Mouse (Mus musculus) left cerebral cortex, adult 8-10 months (tissue): ENCODE data around the gene Sirpb1b. TPM values are rescaled to one million over a fixed set of nuclear protein-coding genes. Genes with fewer than 3 reads are reported as not detected.
"Not testable (repeated sequence)": the region's sequence is repeated elsewhere in the genome, so short reads cannot be mapped to it uniquely, and the experiment has no call there.

ENCODE experiments used
- DNase-seq, 2 experiments: peaks; one replicate each; pipeline ENCODE4 v3.0.0; 2022; ENCODE audit warnings: low spot score in 2 of 2
- total RNA-seq, 4 experiments: library from RNA; stranded (reverse); gene quantifications; 2 replicates each; pipeline ENCODE4 v1.2.4; 2022

Sirpb1b gene
- not detected for total RNA-seq

DNA sequence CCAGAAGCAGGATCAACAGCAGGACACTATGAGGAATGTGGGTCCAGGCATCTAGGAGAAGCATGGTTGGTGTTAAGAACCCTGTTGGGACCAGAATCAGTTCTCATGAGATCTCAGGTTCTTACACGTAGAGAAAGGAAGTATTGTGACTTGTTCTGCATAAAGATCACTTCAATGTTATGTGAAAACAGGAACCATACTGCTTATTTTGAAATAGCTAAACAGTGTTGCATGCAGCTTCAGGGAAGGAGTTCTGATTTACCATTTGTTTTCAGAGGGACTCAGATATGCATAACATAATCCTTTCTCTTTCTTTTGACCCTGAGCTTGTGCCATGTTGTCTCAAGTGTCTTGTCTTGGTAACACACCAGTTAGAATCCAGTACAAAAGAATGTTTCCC, at the start of gene Sirpb1b:
TSS of gene Sirpb1b (minus strand) at position 179 of the 400 bp plus-strand sequence.
- DNase-seq = not testable (repeated sequence)

DNA sequence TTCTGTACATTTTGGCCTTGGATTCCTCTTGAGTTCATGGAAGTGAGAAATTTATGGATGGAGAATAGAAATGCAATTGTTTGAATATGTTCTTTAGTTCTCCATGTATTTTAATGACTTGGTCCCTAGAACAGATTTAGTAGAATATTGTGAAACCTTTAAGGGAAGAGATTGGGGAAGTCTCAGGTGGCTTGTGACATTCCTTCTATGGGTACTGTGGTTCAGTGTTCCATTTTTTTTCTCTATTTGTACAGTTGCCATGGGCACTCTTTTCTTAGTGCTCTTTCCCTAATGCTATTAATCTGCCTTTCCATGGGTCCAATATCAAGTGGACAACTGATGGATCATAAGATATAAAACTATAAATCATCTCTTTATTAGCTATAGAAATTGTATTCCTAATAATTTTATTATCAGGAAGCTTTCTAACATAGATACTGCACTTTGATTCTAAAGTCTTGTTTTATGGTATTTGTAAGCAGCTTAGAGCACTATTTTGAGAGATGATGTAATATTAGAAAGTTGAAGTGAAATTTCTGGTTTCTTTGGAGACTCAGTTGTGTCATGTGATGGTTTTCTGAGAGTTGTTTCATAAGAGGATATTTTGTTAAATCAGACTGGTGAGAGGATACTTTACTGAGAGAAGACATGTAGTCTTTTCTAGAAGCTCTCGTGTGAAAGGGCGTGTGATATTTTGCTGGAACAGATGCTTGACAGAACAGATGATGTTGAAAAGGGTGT, 15.7 kb upstream of the Sirpb1b start:
- DNase-seq = not testable (repeated sequence)

DNA sequence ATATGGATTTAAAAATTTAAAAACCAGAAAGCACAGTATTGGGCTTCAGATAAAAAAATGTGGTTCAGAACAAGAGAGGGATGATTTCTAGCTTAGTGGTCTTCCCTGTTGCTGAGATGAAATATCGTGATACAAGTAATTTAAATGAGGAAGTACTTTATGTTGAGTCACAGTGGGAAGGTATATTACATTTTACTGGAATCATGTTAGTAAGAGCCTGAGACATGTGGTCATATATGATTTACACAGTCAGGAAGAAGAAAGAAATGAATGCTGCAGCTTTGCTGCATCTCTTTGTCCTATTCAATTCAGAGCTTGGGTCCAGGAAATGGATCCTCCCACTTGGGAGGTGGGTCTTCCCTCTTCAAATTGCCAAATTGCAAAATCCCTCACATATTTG, 11.8 kb upstream of the Sirpb1b start:
- DNase-seq = not testable (repeated sequence)

DNA sequence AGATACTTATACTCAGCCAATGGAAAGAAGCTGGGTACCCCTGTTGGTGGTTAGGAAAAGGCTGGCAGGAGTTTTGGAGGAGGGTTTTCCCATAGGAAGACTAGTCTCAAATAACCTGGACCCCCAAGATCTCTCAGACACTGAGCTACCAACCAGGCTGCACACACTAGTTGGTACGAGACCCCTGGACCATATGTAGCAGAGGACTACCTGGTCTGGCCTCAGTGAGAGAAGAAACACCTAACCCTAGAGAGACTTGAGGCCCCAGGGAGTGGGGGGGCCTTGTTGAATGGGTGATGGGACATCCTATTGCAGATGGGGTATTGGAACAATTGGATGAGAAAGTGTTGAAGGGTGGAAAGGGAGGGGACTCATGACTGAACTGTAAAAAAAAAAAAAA, 8.6 kb upstream of the Sirpb1b start:
- no peak for DNase-seq

DNA sequence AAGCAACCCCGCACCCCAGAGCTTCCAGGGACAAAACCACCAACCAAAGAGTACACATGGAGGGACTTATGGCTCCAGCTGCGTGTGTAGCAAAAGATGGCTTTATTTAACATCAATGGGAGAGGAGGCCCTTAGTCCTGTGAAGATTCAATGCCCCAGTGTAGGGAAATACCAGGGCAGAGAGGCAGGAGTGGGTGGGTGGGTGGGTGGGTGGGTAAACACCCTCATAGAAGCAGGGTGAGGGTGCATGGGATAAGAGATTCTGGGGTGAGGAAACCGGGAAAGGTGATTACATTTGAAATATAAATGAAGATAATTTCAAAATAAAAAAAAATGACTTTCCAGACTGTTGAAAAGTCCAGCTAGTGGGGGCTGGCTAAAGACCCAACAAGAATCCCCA, 8.1 kb upstream of the Sirpb1b start:
- DNase-seq = not testable (repeated sequence)

DNA sequence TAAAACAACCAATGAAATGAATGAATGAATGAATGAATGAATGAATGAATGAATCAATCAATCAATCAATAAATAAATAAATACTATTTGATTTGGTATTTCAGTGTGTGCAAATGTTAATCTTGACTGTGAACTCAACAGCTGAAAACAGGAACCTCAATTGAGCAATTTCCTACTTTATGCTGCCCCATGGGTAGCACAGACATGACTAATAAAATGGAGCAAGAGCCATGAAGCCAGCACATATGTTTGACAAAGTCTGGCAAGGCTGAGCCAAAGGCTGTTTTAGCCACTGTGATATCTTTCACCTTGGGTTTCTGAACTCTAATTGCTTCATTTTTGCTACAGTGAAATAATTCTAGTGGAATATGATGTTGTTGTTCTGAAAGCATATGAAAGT, 1.6 kb upstream of the Sirpb1b start:
- not testable (repeated sequence) for DNase-seq

DNA sequence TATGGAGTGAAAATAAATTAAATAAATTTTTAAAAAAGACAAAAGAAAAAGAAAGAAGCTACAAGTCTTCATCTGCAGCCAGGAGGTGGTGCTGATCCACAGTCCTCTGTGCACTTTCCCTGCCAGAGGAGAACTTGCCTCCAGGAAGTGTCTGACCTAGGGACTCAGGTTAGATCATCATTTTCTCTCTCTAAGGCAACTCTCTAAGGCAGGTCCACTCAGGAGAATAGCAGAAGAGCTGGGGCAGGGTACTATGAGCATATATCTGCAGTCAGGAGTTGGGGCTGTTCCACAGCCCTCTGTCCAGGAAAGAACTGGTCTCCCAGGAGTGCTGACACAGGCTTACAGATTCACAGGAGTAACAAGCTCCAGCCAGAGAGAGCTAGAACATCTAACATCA, 46.3 kb downstream of the Sirpb1b start:
- no peak for DNase-seq

DNA sequence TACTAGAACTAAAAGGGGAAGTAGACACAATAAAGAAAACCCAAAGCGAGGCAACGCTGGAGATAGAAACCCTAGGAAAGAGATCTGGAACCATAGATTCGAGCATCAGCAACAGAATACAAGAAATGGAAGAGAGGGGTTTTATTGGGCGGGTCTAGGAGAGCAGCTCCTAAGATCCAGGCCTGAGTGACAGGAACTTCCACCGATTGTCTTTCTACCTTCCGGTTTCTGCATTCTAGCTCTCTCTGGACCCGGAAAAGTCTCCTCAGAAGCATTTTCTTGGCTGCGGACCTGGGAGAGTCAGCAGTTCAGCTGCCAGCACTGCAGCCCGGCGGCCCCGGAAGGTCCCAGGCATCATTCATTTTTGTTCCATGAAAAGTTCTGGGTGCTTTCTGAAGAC, 61.3 kb downstream of the Sirpb1b start:
- DNase-seq = not testable (repeated sequence)

DNA sequence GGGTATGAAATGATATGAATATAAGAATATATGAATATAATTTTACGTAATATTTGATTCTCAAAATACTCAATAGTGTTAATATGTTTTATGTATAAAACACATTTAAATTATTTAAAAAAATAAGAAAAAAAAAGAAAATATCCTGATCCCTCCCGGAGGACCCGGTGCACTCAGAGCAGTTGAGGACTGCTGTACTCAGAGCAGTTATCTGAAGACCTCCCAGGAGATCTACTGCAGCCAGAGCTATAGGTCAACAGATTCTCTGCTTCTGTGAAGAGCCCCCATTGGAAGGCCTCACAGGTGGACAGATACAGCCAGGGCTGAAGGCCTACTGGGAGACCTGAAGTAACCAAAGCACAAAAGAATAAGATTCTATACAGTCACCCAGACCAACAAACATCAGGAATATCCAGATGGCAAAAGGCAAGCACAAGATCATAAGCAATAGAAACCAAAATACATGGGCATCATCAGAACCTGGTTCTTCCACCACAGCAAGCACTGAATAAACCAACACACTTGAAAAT, 67.0 kb downstream of the Sirpb1b start:
- not testable (repeated sequence) for DNase-seq

DNA sequence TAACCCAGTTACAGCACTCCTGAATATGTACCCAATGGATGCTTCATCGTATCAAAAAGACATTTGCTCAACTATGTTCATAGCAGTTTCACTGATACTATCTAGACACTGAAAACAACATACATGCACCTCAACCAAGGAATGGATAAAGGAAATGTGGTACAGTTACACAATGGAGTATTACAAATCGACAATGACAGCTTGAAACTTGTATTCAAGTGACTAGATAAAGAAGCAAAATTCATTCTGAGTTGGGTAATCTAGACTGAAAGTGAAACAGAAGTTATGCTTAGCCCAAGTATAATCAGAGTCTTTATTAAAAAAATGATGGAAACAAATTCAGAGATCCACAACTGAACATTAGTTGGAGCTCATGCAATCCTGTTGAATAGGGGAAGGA, 100.0 kb downstream of the Sirpb1b start:
- not testable (repeated sequence) for DNase-seq

DNA sequence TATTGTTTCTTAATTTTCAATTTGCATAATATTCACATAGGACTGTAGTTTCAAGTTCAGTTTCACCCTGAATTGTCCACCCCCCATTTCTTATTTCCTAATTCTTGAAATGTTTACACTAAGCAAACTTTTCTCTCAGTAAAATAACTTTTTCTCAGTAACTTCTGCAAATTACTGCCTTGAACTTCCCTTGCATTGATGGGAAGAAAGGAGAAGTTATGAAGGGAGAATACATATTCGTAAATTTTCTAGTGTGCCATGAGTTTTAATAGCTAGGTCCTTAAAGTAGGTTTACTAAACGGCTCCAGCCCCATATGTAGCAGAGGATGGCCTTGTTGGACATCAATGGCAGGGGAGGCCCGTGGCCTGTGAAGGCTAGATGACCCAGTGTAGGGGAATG, 104.7 kb downstream of the Sirpb1b start:
- not testable (repeated sequence) for DNase-seq

Other genes starting within 250 kb of the Sirpb1b start
- gene Gm9733, start 242.8 kb downstream of the Sirpb1b start, total RNA-seq = not detected
- gene Sirpb1a, start 148.5 kb downstream of the Sirpb1b start, total RNA-seq = not detected